Mouse (Mus musculus): ENCODE measurements around the gene Ppp5c. TPM values are rescaled to one million over a fixed set of nuclear protein-coding genes. Genes with fewer than 3 reads are reported as not detected.

Ppp5c gene
- polyA plus RNA-seq, 1 experiment from 2014 or later, result 100 TPM

- H3K27ac ChIP-seq (replicated peaks; ENCODE audit: low read depth, low read length), result no peak overlapping the region
- WGBS, result 85% methylated on average over 5 of the region's 5 CpGs
- no peak overlapping the region for H3K4me3 ChIP-seq (ENCODE audit: low read depth, low read length)
- H3K27me3 ChIP-seq (ENCODE audit: control insufficient read depth, insufficient read depth, low read length), result no peaks in the 10 kb centered on the region
- no peaks in the 10 kb centered on the region for H3K4me1 ChIP-seq (ENCODE audit: control insufficient read depth, insufficient read depth, low read length)
- ATAC-seq (replicated peaks; ENCODE audit: insufficient number of reproducible peaks, low FRiP score, low TSS enrichment, low read depth) (no peak), DNase-seq (ENCODE audit: low spot score) (no peak)
- H3K9me3 ChIP-seq (replicated peaks; ENCODE audit: control insufficient read depth, low read length), result no peaks in the 10 kb centered on the region
- no peak overlapping the region for H3K9ac ChIP-seq (replicated peaks; ENCODE audit: low read length)
- H3K36me3 ChIP-seq (replicated peaks; ENCODE audit: control insufficient read depth, insufficient read depth, low read depth, low read length), result no peaks in the 10 kb centered on the region
- H3K4me2 ChIP-seq (ENCODE audit: low read depth, low read length), result no peak overlapping the region
Observed at GRCm38 (mm10) chr7:17047041-17047682, 19.4 kb upstream of the Ppp5c start.

- Histone ChIP-seq H3K36me3 (replicated peaks; ENCODE audit: control insufficient read depth, insufficient read depth, low read depth, low read length) (no peaks in the 10 kb centered on the region), H3K4me2 (ENCODE audit: low read depth, low read length) (no peak overlapping the region), H3K27ac (replicated peaks; ENCODE audit: low read depth, low read length) (no peak overlapping the region), H3K27me3 (ENCODE audit: control insufficient read depth, insufficient read depth, low read length) (no peaks in the 10 kb centered on the region), H3K4me1 (ENCODE audit: control insufficient read depth, insufficient read depth, low read length) (no peaks in the 10 kb centered on the region), H3K9me3 (replicated peaks; ENCODE audit: control insufficient read depth, low read length) (no peaks in the 10 kb centered on the region), H3K4me3 (ENCODE audit: low read depth, low read length) (no peak overlapping the region), H3K9ac (replicated peaks; ENCODE audit: low read length) (no peak overlapping the region)
- no peak for DNase-seq (ENCODE audit: low spot score)
- ATAC-seq (replicated peaks; ENCODE audit: insufficient number of reproducible peaks, low FRiP score, low TSS enrichment, low read depth), result no peak
- WGBS, result 85% methylated on average over 1 of the region's 1 CpGs
Observed at GRCm38 (mm10) chr7:17045743-17046142, 18.0 kb upstream of the Ppp5c start.

GRCm38 (mm10) chr7:17039373-17039772 lies 11.6 kb upstream of the Ppp5c start:
- WGBS, result 93% methylated on average over 7 of the region's 7 CpGs
- H3K36me3 ChIP-seq (replicated peaks; ENCODE audit: control insufficient read depth, insufficient read depth, low read depth, low read length), result no peaks in the 10 kb centered on the region
- H3K27ac ChIP-seq (replicated peaks; ENCODE audit: low read depth, low read length), result no peak overlapping the region

GRCm38 (mm10) chr7:17038018-17038695 lies 10.4 kb upstream of the Ppp5c start:
- ATAC-seq (replicated peaks; ENCODE audit: insufficient number of reproducible peaks, low FRiP score, low TSS enrichment, low read depth), result no peak
- WGBS, result 54% methylated on average over 9 of the region's 9 CpGs
- no peak overlapping the region for H3K4me2 ChIP-seq (ENCODE audit: low read depth, low read length)
- H3K4me3 ChIP-seq (ENCODE audit: low read depth, low read length), result no peak overlapping the region
- no peaks in the 10 kb centered on the region for H3K4me1 ChIP-seq (ENCODE audit: control insufficient read depth, insufficient read depth, low read length)
- no peaks in the 10 kb centered on the region for H3K36me3 ChIP-seq (replicated peaks; ENCODE audit: control insufficient read depth, insufficient read depth, low read depth, low read length)
- DNase-seq (ENCODE audit: low spot score), result no peak
- H3K9ac ChIP-seq (replicated peaks; ENCODE audit: low read length), result no peak overlapping the region
- no peaks in the 10 kb centered on the region for H3K27me3 ChIP-seq (ENCODE audit: control insufficient read depth, insufficient read depth, low read length)
- H3K27ac ChIP-seq (replicated peaks; ENCODE audit: low read depth, low read length), result no peak overlapping the region
- no peaks in the 10 kb centered on the region for H3K9me3 ChIP-seq (replicated peaks; ENCODE audit: control insufficient read depth, low read length)

More at GRCm38 (mm10) chr7:17039373-17039772, 11.6 kb upstream of the Ppp5c start:
- H3K9ac ChIP-seq (replicated peaks; ENCODE audit: low read length), result no peak overlapping the region
- no peaks in the 10 kb centered on the region for H3K4me1 ChIP-seq (ENCODE audit: control insufficient read depth, insufficient read depth, low read length)
- ATAC-seq (replicated peaks; ENCODE audit: insufficient number of reproducible peaks, low FRiP score, low TSS enrichment, low read depth), result no peak
- H3K9me3 ChIP-seq (replicated peaks; ENCODE audit: control insufficient read depth, low read length), result no peaks in the 10 kb centered on the region
- no peak overlapping the region for H3K4me2 ChIP-seq (ENCODE audit: low read depth, low read length)
- no peak overlapping the region for H3K4me3 ChIP-seq (ENCODE audit: low read depth, low read length)
- no peak for DNase-seq (ENCODE audit: low spot score)
- H3K27me3 ChIP-seq (ENCODE audit: control insufficient read depth, insufficient read depth, low read length), result no peaks in the 10 kb centered on the region

GRCm38 (mm10) chr7:17030239-17030638 lies 2.5 kb upstream of the Ppp5c start:
- Histone ChIP-seq H3K4me3 (ENCODE audit: low read depth, low read length) (no peak overlapping the region), H3K27me3 (ENCODE audit: control insufficient read depth, insufficient read depth, low read length) (no peaks in the 10 kb centered on the region), H3K4me2 (ENCODE audit: low read depth, low read length) (no peak overlapping the region), H3K4me1 (ENCODE audit: control insufficient read depth, insufficient read depth, low read length) (peaks cover 3% of the 10 kb centered on the region; the same call in 1 of the 2 replicates), H3K9me3 (replicated peaks; ENCODE audit: control insufficient read depth, low read length) (no peaks in the 10 kb centered on the region), H3K9ac (replicated peaks; ENCODE audit: low read length) (no peak overlapping the region), H3K36me3 (replicated peaks; ENCODE audit: control insufficient read depth, insufficient read depth, low read depth, low read length) (no peaks in the 10 kb centered on the region), H3K27ac (replicated peaks; ENCODE audit: low read depth, low read length) (no peak overlapping the region)
- no peak for ATAC-seq (replicated peaks; ENCODE audit: insufficient number of reproducible peaks, low FRiP score, low TSS enrichment, low read depth)
- WGBS, result 85% methylated on average over 7 of the region's 7 CpGs
- no peak for DNase-seq (ENCODE audit: low spot score)

GRCm38 (mm10) chr7:17028923-17029322 lies 1.2 kb upstream of the Ppp5c start:
- Histone ChIP-seq H3K4me2 (ENCODE audit: low read depth, low read length) (no peak overlapping the region), H3K4me1 (ENCODE audit: control insufficient read depth, insufficient read depth, low read length) (peaks cover 3% of the 10 kb centered on the region; the same call in 1 of the 2 replicates), H3K4me3 (ENCODE audit: low read depth, low read length) (no peak overlapping the region), H3K27ac (replicated peaks; ENCODE audit: low read depth, low read length) (no peak overlapping the region), H3K27me3 (ENCODE audit: control insufficient read depth, insufficient read depth, low read length) (no peaks in the 10 kb centered on the region), H3K9ac (replicated peaks; ENCODE audit: low read length) (no peak overlapping the region), H3K36me3 (replicated peaks; ENCODE audit: control insufficient read depth, insufficient read depth, low read depth, low read length) (no peaks in the 10 kb centered on the region; the same call in 1 of the 2 replicates), H3K9me3 (replicated peaks; ENCODE audit: control insufficient read depth, low read length) (no peaks in the 10 kb centered on the region)
- ATAC-seq (replicated peaks; ENCODE audit: insufficient number of reproducible peaks, low FRiP score, low TSS enrichment, low read depth) (no peak), DNase-seq (ENCODE audit: low spot score) (no peak)
- 76% methylated on average over 7 of the region's 7 CpGs for WGBS

GRCm38 (mm10) chr7:17026710-17027587 lies 775 bp downstream of the Ppp5c start:
- Histone ChIP-seq H3K4me1 (ENCODE audit: control insufficient read depth, insufficient read depth, low read length) (peaks cover 3% of the 10 kb centered on the region; the same call in 1 of the 2 replicates), H3K27ac (replicated peaks; ENCODE audit: low read depth, low read length) (no peak overlapping the region), H3K36me3 (replicated peaks; ENCODE audit: control insufficient read depth, insufficient read depth, low read depth, low read length) (no peaks in the 10 kb centered on the region; the same call in none of the 2 replicates), H3K9me3 (replicated peaks; ENCODE audit: control insufficient read depth, low read length) (no peaks in the 10 kb centered on the region), H3K4me2 (ENCODE audit: low read depth, low read length) (peak overlapping the region; percentile 69), H3K4me3 (ENCODE audit: low read depth, low read length) (peak overlapping the region; percentile 82), H3K9ac (replicated peaks; ENCODE audit: low read length) (peak overlapping the region; percentile 83), H3K27me3 (ENCODE audit: control insufficient read depth, insufficient read depth, low read length) (no peaks in the 10 kb centered on the region)
- no peak for ATAC-seq (replicated peaks; ENCODE audit: insufficient number of reproducible peaks, low FRiP score, low TSS enrichment, low read depth)
- WGBS, result 5% methylated on average over 24 of the region's 24 CpGs
- peak; percentile 79 for DNase-seq (ENCODE audit: low spot score)
